Mouse (Mus musculus) MEL (cell line): ENCODE data around the gene Card9. TPM values are rescaled to one million over a fixed set of nuclear protein-coding genes. Genes with fewer than 3 reads are reported as not detected.

Experiments used
- DNase-seq: peaks from one replicate; pipeline ENCODE4 v3.0.0; 2011; ENCODE audit warnings: low read depth, low spot score
- H3K27ac ChIP-seq: 2 replicates; pipeline ENCODE4 v1.5.1; 2012; ENCODE audit warnings: low read depth, mild to moderate bottlenecking, control low read depth, low read length, moderate library complexity; ENCODE audit not compliant: control insufficient read depth
- H3K27me3 ChIP-seq, 2 experiments: fragments of 150-350 bp in 1 of 2; sonication (generic) in 1 of 2; 2 replicates each; pipeline ENCODE4 v1.6.1; 2012; ENCODE audit warnings: low read length in 2 of 2, mild to moderate bottlenecking in 2 of 2, improper control_type of control experiment in 1 of 2, moderate library complexity in 1 of 2; ENCODE audit not compliant: insufficient read depth in 2 of 2, control insufficient read depth in 1 of 2
- H3K36me3 ChIP-seq, 2 experiments: 2 replicates each; pipeline ENCODE4 v1.6.1; 2012 to 2014; ENCODE audit warnings: low read length in 2 of 2, improper control_type of control experiment in 1 of 2, inconsistent platforms in 1 of 2, mild to moderate bottlenecking in 1 of 2; ENCODE audit not compliant: insufficient read depth in 2 of 2, control insufficient read depth in 1 of 2
- H3K4me1 ChIP-seq, 2 experiments: fragments of 150-350 bp in 1 of 2; sonication (generic) in 1 of 2; 2 replicates each; pipeline ENCODE4 v1.6.1; 2012; ENCODE audit warnings: low read length in 2 of 2, improper control_type of control experiment in 1 of 2, mild to moderate bottlenecking in 1 of 2; ENCODE audit not compliant: insufficient read depth in 2 of 2, control insufficient read depth in 1 of 2
- H3K4me3 ChIP-seq, 2 experiments: fragments of 150-350 bp in 1 of 2; sonication (generic) in 1 of 2; 2 replicates each; pipeline ENCODE4 v1.5.1; 2012; ENCODE audit warnings: low read depth in 2 of 2, low read length in 2 of 2, mild to moderate bottlenecking in 2 of 2, moderate library complexity in 2 of 2, control low read depth in 1 of 2, improper control_type of control experiment in 1 of 2; ENCODE audit not compliant: control insufficient read depth in 1 of 2, insufficient read depth in 1 of 2
- H3K79me2 ChIP-seq: 2 replicates; pipeline ENCODE4 v1.6.1; 2012; ENCODE audit warnings: mild to moderate bottlenecking, low read length, moderate library complexity; ENCODE audit not compliant: control insufficient read depth, poor library complexity, insufficient read depth
- H3K9ac ChIP-seq: 2 replicates; pipeline ENCODE4 v1.6.1; 2012; ENCODE audit warnings: low read depth, mild to moderate bottlenecking, control low read depth, low read length, moderate library complexity; ENCODE audit not compliant: control insufficient read depth, poor library complexity, severe bottlenecking
- H3K9me3 ChIP-seq: fragments of 150-350 bp; sonication (generic); replicated peaks from 2 replicates; pipeline ENCODE4 v1.6.1; 2012; ENCODE audit warnings: mild to moderate bottlenecking, low read length, improper control_type of control experiment, moderate library complexity; ENCODE audit not compliant: insufficient read depth
- ELF1 ChIP-seq: IDR thresholded peaks from 2 replicates; pipeline ENCODE4 v1.6.1; 2014; ENCODE audit warnings: low read depth, mild to moderate bottlenecking, inconsistent platforms, low read length, improper control_type of control experiment, moderate library complexity
- HCFC1 ChIP-seq: IDR thresholded peaks from 2 replicates; pipeline ENCODE4 v1.6.1; 2012; ENCODE audit warnings: low read depth, mild to moderate bottlenecking, inconsistent platforms, low read length, improper control_type of control experiment, moderate library complexity
- JUND ChIP-seq: IDR thresholded peaks from 2 replicates; pipeline ENCODE4 v1.6.1; 2011; ENCODE audit warnings: low read depth, mild to moderate bottlenecking, improper control_type of control experiment, low read length
- KAT2A ChIP-seq: conservative IDR thresholded peaks from 2 replicates; pipeline ENCODE4 v1.6.1; 2012; ENCODE audit warnings: low read depth, low read length, improper control_type of control experiment, inconsistent platforms
- NRF1 ChIP-seq: IDR thresholded peaks from 2 replicates; pipeline ENCODE4 v1.6.1; 2014; ENCODE audit warnings: low read depth, mild to moderate bottlenecking, inconsistent platforms, low read length, improper control_type of control experiment, moderate library complexity; ENCODE audit not compliant: poor library complexity, insufficient read depth, severe bottlenecking
- POLR2AphosphoS5 ChIP-seq: IDR thresholded peaks from 2 replicates; pipeline ENCODE4 v1.6.1; 2012; ENCODE audit warnings: low read depth, borderline replicate concordance, mild to moderate bottlenecking, inconsistent platforms, low read length, moderate library complexity, mixed read lengths
- RCOR1 ChIP-seq: IDR thresholded peaks from 2 replicates; pipeline ENCODE4 v1.6.1; 2012; ENCODE audit warnings: low read depth, mild to moderate bottlenecking, inconsistent platforms, low read length, improper control_type of control experiment
- SMC3 ChIP-seq: IDR thresholded peaks from 2 replicates; pipeline ENCODE4 v1.6.1; 2011; ENCODE audit warnings: low read depth, low read length, improper control_type of control experiment
- TBP ChIP-seq: IDR thresholded peaks from 2 replicates; pipeline ENCODE4 v1.8.0; 2011; ENCODE audit warnings: low read depth, low read length, improper control_type of control experiment
- TCF12 ChIP-seq: IDR thresholded peaks from 2 replicates; pipeline ENCODE4 v1.6.1; 2014; ENCODE audit warnings: low read depth, mild to moderate bottlenecking, inconsistent platforms, low read length, improper control_type of control experiment, moderate library complexity
- USF2 ChIP-seq, 2 experiments: IDR thresholded peaks; 2 replicates each; pipeline ENCODE4 v1.6.1; 2011 to 2012; ENCODE audit warnings: improper control_type of control experiment in 2 of 2, low read length in 2 of 2, borderline replicate concordance in 1 of 2, inconsistent platforms in 1 of 2, low read depth in 1 of 2, mild to moderate bottlenecking in 1 of 2; ENCODE audit not compliant: insufficient read depth in 1 of 2
- ZC3H11A ChIP-seq: IDR thresholded peaks from 2 replicates; pipeline ENCODE4 v1.6.1; 2012; ENCODE audit warnings: low read depth, mild to moderate bottlenecking, inconsistent platforms, low read length, improper control_type of control experiment
- ZKSCAN1 ChIP-seq: IDR thresholded peaks from 2 replicates; pipeline ENCODE4 v1.6.1; 2012; ENCODE audit warnings: low read depth, mild to moderate bottlenecking, inconsistent platforms, low read length, improper control_type of control experiment, moderate library complexity
- polyA plus RNA-seq, 2 experiments: library from polyadenylated mRNA; stranded (reverse) in 1 of 2; unstranded in 1 of 2; fragments of >175 nt in 1 of 2; fragments of >200 nt in 1 of 2; gene quantifications; 2 replicates each; pipeline versions ENCODE4 v1.2.1 to v1.2.4; 2012; ENCODE audit warnings: low replicate concordance in 2 of 2, low read depth in 1 of 2; ENCODE audit not compliant: insufficient read length in 2 of 2, insufficient read depth in 1 of 2, missing spikeins in 1 of 2
- total RNA-seq: library from RNA; depleted of rRNA; stranded (reverse); fragments of 300-350 nt; gene quantifications from 2 replicates; pipeline ENCODE4 v1.2.3, GENCODE M21; 2012

Card9 gene
- total and polyA plus RNA-seq, 3 experiments: 0.35 to 0.72 TPM; not detected in 1

- H3K36me3 ChIP-seq: peaks cover 0 to 8% of the 10 kb centered on the region in 2 experiments; a peak in 2 of 4 replicates
- no peaks in the 10 kb centered on the region; the same call in none of the 2 replicates for H3K79me2 ChIP-seq
- H3K9ac ChIP-seq: no peak overlapping the region
- DNase-seq: no peak
- H3K4me3 ChIP-seq: no peak overlapping the region
- TF ChIP-seq USF2 (IDR thresholded peaks at IDR 0.05; ENCODE audit: borderline replicate concordance in 1 of 2, insufficient read depth in 1 of 2, low read depth in 1 of 2, low read length in 2 of 2) (no peak), POLR2AphosphoS5 (no peak), HCFC1 (no peak), ZKSCAN1 (no peak), ELF1 (no peak), TBP (no peak), TCF12 (no peak), ZC3H11A (no peak)
- TF ChIP-seq, all 39 proteins: peak for 0
- Histone ChIP-seq H3K9me3 (no peaks in the 10 kb centered on the region), H3K27me3 (no peaks in the 10 kb centered on the region), H3K27ac (no peak overlapping the region), H3K4me1 (no peaks in the 10 kb centered on the region; a peak in 1 of 4 replicates)
Observed at GRCm38 (mm10) chr2:26401023-26401422, 40.3 kb upstream of the Card9 start.

DNA sequence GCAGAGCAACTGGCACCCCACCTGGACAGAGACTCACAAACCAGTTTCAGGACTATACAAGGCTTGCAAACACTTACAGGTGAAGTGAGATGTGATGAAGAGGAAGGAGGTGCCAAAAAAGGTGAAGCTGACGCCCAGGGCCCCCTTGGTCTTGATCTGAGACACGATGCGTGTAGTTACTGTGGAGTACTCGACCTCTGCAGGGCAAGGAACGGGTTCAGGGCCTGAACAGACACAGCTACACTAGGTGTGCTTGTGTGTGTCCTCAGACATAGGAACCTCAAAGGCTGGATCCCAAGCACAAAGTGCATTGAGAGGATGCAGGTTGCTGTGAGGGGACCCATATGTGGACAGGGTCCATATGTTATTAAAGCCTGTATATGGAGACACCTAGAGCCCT, 39.6 kb upstream of the Card9 start:
- Histone ChIP-seq H3K79me2 (no peaks in the 10 kb centered on the region; the same call in 1 of the 2 replicates), H3K27ac (no peak overlapping the region), H3K9ac (no peak overlapping the region), H3K4me3 (no peak overlapping the region), H3K4me1 (no peaks in the 10 kb centered on the region)
- TF ChIP-seq ZKSCAN1: no peak
- TF ChIP-seq, all 39 proteins: peak for 0
- DNase-seq: no peak
- Histone ChIP-seq H3K36me3 (peaks cover 0 to 15% of the 10 kb centered on the region in 2 experiments; a peak in 2 of 4 replicates), H3K27me3 (no peaks in the 10 kb centered on the region), H3K9me3 (no peaks in the 10 kb centered on the region)

GRCm38 (mm10) chr2:26399647-26400046, 38.9 kb upstream of the Card9 start:
- H3K4me1 ChIP-seq: no peaks in the 10 kb centered on the region
- no peaks in the 10 kb centered on the region for H3K9me3 ChIP-seq
- TF ChIP-seq JUND (no peak), KAT2A (no peak), USF2 (IDR thresholded peaks at IDR 0.05; ENCODE audit: borderline replicate concordance in 1 of 2, insufficient read depth in 1 of 2, low read depth in 1 of 2, low read length in 2 of 2) (no peak), SMC3 (no peak), HCFC1 (no peak), NRF1 (no peak), RCOR1 (no peak)

More at GRCm38 (mm10) chr2:26399647-26400046, 38.9 kb upstream of the Card9 start:
- Histone ChIP-seq H3K79me2 (no peaks in the 10 kb centered on the region; the same call in 1 of the 2 replicates), H3K27me3 (no peaks in the 10 kb centered on the region), H3K27ac (no peak overlapping the region), H3K4me3 (no peak overlapping the region), H3K36me3 (peaks cover 0 to 16% of the 10 kb centered on the region in 2 experiments; a peak in 2 of 4 replicates), H3K9ac (no peak overlapping the region)
- no peak for DNase-seq
